11 mouse cellular contexts compared by ENCODE assay signal in genomic region chr3:58783602-58784218, GRCm38 (mm10). TPM values are rescaled to one million over a fixed set of nuclear protein-coding genes. Genes with fewer than 3 reads are reported as not detected.
DNase-seq lines count a peak whose midpoint lies in the region; ATAC-seq and TF ChIP-seq lines count a peak whose summit lies in the region.
"Had no signal": no experiment of that assay in that cellular context is flagged by ENCODE, and none has a peak within 500 bp of the region (broad histone marks: within the 10 kb centered on the region; RNA-seq: fewer than 3 reads in every experiment).

No protein-coding gene starts in this region.

- H3K4me1 ChIP-seq in hindbrain, postnatal 0 days (ENCODE audit: insufficient read depth, low read length) = no peaks in the 10 kb centered on the region
- H3K4me1 ChIP-seq in hindbrain, embryonic 12.5 days = no peaks in the 10 kb centered on the region
- peaks cover 12 to 15% of the 10 kb centered on the region in 2 experiments for H3K4me1 ChIP-seq in CH12.LX (ENCODE audit: control insufficient read depth in 1 of 2, insufficient read depth in 2 of 2)
- H3K4me1 ChIP-seq in embryonic facial prominence, embryonic 14.5 days (ENCODE audit: control insufficient read depth, insufficient read depth, low read length) = no peaks in the 10 kb centered on the region
- H3K4me1 ChIP-seq in lung, embryonic 15.5 days = no peaks in the 10 kb centered on the region
- H3K4me1 ChIP-seq: liver, embryonic 15.5 days had no signal

- no peaks in the 10 kb centered on the region for H3K79me2 ChIP-seq in CH12.LX (replicated peaks; ENCODE audit: control insufficient read depth, extremely low read depth, insufficient read depth, poor library complexity, severe bottlenecking)

- no peak for TF ChIP-seq CTCF in hindbrain, postnatal 0 days (IDR thresholded peaks at IDR 0.05; ENCODE audit: low read depth)
- TF ChIP-seq CTCF in CH12.LX (conservative IDR thresholded peaks at IDR 0.05 in 1 of 2, IDR thresholded peaks at IDR 0.05 in 1 of 2; ENCODE audit: low read depth in 2 of 2, low read length in 2 of 2) = no peak
- no peak for TF ChIP-seq CTCF in left cerebral cortex, adult 2 months (IDR thresholded peaks at IDR 0.05)

- no peak for TF ChIP-seq RAD21 in CH12.LX (IDR thresholded peaks at IDR 0.05; ENCODE audit: low read depth, low read length)

- no peak for DNase-seq in hindbrain, postnatal 0 days (ENCODE audit: low spot score)
- DNase-seq in CH12.LX (ENCODE audit: extremely low read depth) (no peak), MN1 (ENCODE audit: low spot score) (no peak)
- DNase-seq in embryonic facial prominence, embryonic 14.5 days (ENCODE audit: low spot score) = peak; percentile 22
- no peak for DNase-seq in left cerebral cortex, adult 2 months (ENCODE audit: extremely low spot score in 1 of 2, low spot score in 2 of 2)

- no peak overlapping the region for H3K27ac ChIP-seq in hindbrain, postnatal 0 days
- H3K27ac ChIP-seq in hindbrain, embryonic 12.5 days = no peak overlapping the region
- H3K27ac ChIP-seq in CH12.LX (ENCODE audit: insufficient read depth, low read depth) = no peak overlapping the region
- no peak overlapping the region for H3K27ac ChIP-seq in embryonic facial prominence, embryonic 14.5 days (replicated peaks; ENCODE audit: low read depth, low read length)
- no peak overlapping the region for H3K27ac ChIP-seq in lung, embryonic 15.5 days
- no peak overlapping the region for H3K27ac ChIP-seq in left cerebral cortex, adult 2 months
- H3K27ac ChIP-seq: liver, embryonic 15.5 days had no signal

- TF ChIP-seq EP300 in CH12.LX (IDR thresholded peaks at IDR 0.05; ENCODE audit: low read length) = no peak

- intact Hi-C loops in left cerebral cortex, adult 2 months (cut with DNase I) = loop anchor here (2.0 to 10.0 kb wide), 4 partner anchors 57 to 369 kb away; partner anchors contain the start of genes Selenot and Tsc22d2

- no peaks in the 10 kb centered on the region for H3K27me3 ChIP-seq in hindbrain, postnatal 0 days (ENCODE audit: insufficient read depth, low read length)
- H3K27me3 ChIP-seq in hindbrain, embryonic 12.5 days = no peaks in the 10 kb centered on the region
- no peaks in the 10 kb centered on the region for H3K27me3 ChIP-seq in CH12.LX (replicated peaks)
- H3K27me3 ChIP-seq in embryonic facial prominence, embryonic 14.5 days (replicated peaks; ENCODE audit: control insufficient read depth, insufficient read depth, low read length) = no peaks in the 10 kb centered on the region
- H3K27me3 ChIP-seq in lung, embryonic 15.5 days = no peaks in the 10 kb centered on the region
- H3K27me3 ChIP-seq: liver, embryonic 15.5 days had no signal

- H3K9ac ChIP-seq in hindbrain, postnatal 0 days (replicated peaks; ENCODE audit: low read length) = no peak overlapping the region
- no peak overlapping the region for H3K9ac ChIP-seq in hindbrain, embryonic 12.5 days
- no peak overlapping the region for H3K9ac ChIP-seq in CH12.LX (ENCODE audit: insufficient read depth, low read depth)
- H3K9ac ChIP-seq in embryonic facial prominence, embryonic 14.5 days (ENCODE audit: low read depth, low read length) = no peak overlapping the region
- no peak overlapping the region for H3K9ac ChIP-seq in lung, embryonic 15.5 days
- H3K9ac ChIP-seq: liver, embryonic 15.5 days had no signal

- no peaks in the 10 kb centered on the region for H3K36me3 ChIP-seq in hindbrain, postnatal 0 days (ENCODE audit: insufficient read depth, low read length)
- no peaks in the 10 kb centered on the region for H3K36me3 ChIP-seq in hindbrain, embryonic 12.5 days
- H3K36me3 ChIP-seq in CH12.LX (replicated peaks in 1 of 2; ENCODE audit: control insufficient read depth in 1 of 2, insufficient read depth in 1 of 2, low read length in 1 of 2) = no peaks in the 10 kb centered on the region
- H3K36me3 ChIP-seq in embryonic facial prominence, embryonic 14.5 days (ENCODE audit: control insufficient read depth, insufficient read depth, low read length) = no peaks in the 10 kb centered on the region
- H3K36me3 ChIP-seq in lung, embryonic 15.5 days = no peaks in the 10 kb centered on the region
- H3K36me3 ChIP-seq: liver, embryonic 15.5 days had no signal

- no peak for TF ChIP-seq POLR2A in CH12.LX (IDR thresholded peaks at IDR 0.05; ENCODE audit: low read depth, low read length)

- 52% methylated on average over 8 of the region's 8 CpGs for WGBS in hindbrain, postnatal 0 days
- 54% methylated on average over 8 of the region's 8 CpGs for WGBS in hindbrain, embryonic 12.5 days
- WGBS in embryonic facial prominence, embryonic 14.5 days = 49% methylated on average over 8 of the region's 8 CpGs
- 48% methylated on average over 8 of the region's 8 CpGs for WGBS in lung, embryonic 15.5 days

- H3K9me3 ChIP-seq in hindbrain, postnatal 0 days (ENCODE audit: low read length) = no peaks in the 10 kb centered on the region
- H3K9me3 ChIP-seq in hindbrain, embryonic 12.5 days (replicated peaks) = no peaks in the 10 kb centered on the region
- peaks cover 4% of the 10 kb centered on the region for H3K9me3 ChIP-seq in CH12.LX (replicated peaks; ENCODE audit: low read length)
- H3K9me3 ChIP-seq in embryonic facial prominence, embryonic 14.5 days (ENCODE audit: control insufficient read depth, low read length) = no peaks in the 10 kb centered on the region
- H3K9me3 ChIP-seq in lung, embryonic 15.5 days = no peaks in the 10 kb centered on the region
- H3K9me3 ChIP-seq: liver, embryonic 15.5 days had no signal

- H3K4me3 ChIP-seq in hindbrain, postnatal 0 days (ENCODE audit: low read length) = no peak overlapping the region
- H3K4me3 ChIP-seq in hindbrain, embryonic 12.5 days = no peak overlapping the region
- H3K4me3 ChIP-seq in CH12.LX (replicated peaks in 1 of 3; ENCODE audit: low read depth in 2 of 3, low read length in 2 of 3, poor library complexity in 1 of 3) = no peak overlapping the region
- H3K4me3 ChIP-seq in embryonic facial prominence, embryonic 14.5 days (ENCODE audit: low read depth, low read length) = no peak overlapping the region
- H3K4me3 ChIP-seq in lung, embryonic 15.5 days = no peak overlapping the region
- no peak overlapping the region for H3K4me3 ChIP-seq in left cerebral cortex, adult 2 months
- H3K4me3 ChIP-seq: liver, embryonic 15.5 days had no signal

- in situ Hi-C loops in CH12.LX (cut with MboI; ENCODE audit: low pct_ligation_motif_present, low pct_unique_long_range_greater_than_20kb, low sequenced_read_pairs) = loop anchor here (5.0 to 25.0 kb wide), 4 partner anchors 61 to 621 kb away; no protein-coding TSS in a partner anchor

- ATAC-seq in hindbrain, postnatal 0 days = peak; percentile 50; the same call in 1 of the 2 replicates
- ATAC-seq in hindbrain, embryonic 12.5 days (ENCODE audit: low FRiP score) = no peak
- 0 out of 2 replicates have a peak, but pooled peaks have one; percentile 50 for ATAC-seq in embryonic facial prominence, embryonic 14.5 days (ENCODE audit: low read depth)
- ATAC-seq in lung, embryonic 15.5 days (ENCODE audit: borderline replicate concordance, extremely low read depth, low FRiP score, low TSS enrichment) = peak; percentile 55

- no peak overlapping the region for H3K4me2 ChIP-seq in hindbrain, postnatal 0 days (ENCODE audit: low read depth, low read length)
- H3K4me2 ChIP-seq in hindbrain, embryonic 12.5 days (replicated peaks) = no peak overlapping the region
- no peak overlapping the region for H3K4me2 ChIP-seq in CH12.LX (ENCODE audit: insufficient read depth, low read depth, poor library complexity, severe bottlenecking)
- H3K4me2 ChIP-seq in embryonic facial prominence, embryonic 14.5 days (ENCODE audit: low read depth, low read length) = no peak overlapping the region
- no peak overlapping the region for H3K4me2 ChIP-seq in lung, embryonic 15.5 days
- H3K4me2 ChIP-seq: liver, embryonic 15.5 days had no signal

- dilution Hi-C loops in CH12.LX (cut with MboI; ENCODE audit: extremely low pct_ligation_motif_present, extremely low pct_unique_long_range_greater_than_20kb, low sequenced_read_pairs) = no loop called here

TF ChIP-seq in CH12.LX, 34 proteins besides CTCF, POLR2A, EP300 and RAD21:
- TF ChIP-seq USF1 (IDR thresholded peaks at IDR 0.05; ENCODE audit: low read depth, low read length) = no peak
- 0 out of 2 replicates have a peak, but pooled peaks have one; percentile 14 for TF ChIP-seq MYC (IDR thresholded peaks at IDR 0.05; ENCODE audit: low read depth, low read length)
- TF ChIP-seq ZC3H11A (IDR thresholded peaks at IDR 0.05; ENCODE audit: low read depth, low read length) = no peak

RNA-seq across cellular contexts. Expression of gene Mindy4b-ps, which starts 38.4 kb away (rescaled TPM):
- not detected in 2 replicates for total RNA-seq in hindbrain, postnatal 0 days (2014; rRNA removed)
- 0.09 TPM in 1 of 2 replicates, not detected in the other for polyA plus RNA-seq in hindbrain, postnatal 0 days (2015; fragmentation: Nextera tagmentation; extraction: Ambion mirVana)
- not detected in 2 replicates for polyA plus RNA-seq in hindbrain, embryonic 12.5 days (2016; fragmentation: Nextera tagmentation; extraction: Ambion mirVana)
- not detected in 2 replicates for total RNA-seq in CH12.LX (2012; rRNA removed)
- not detected in 2 replicates for total RNA-seq in CH12.LX (2014; rRNA removed)
- polyA plus RNA-seq in CH12.LX (2012; ENCODE audit: insufficient read length, low read depth) = not detected in 2 replicates
- 0.19 and 0.20 TPM in 2 replicates for polyA plus RNA-seq in embryonic facial prominence, embryonic 14.5 days (2014; fragmentation: Nextera tagmentation; extraction: Ambion mirVana)
- polyA plus RNA-seq in lung, embryonic 15.5 days (2015; fragmentation: Nextera tagmentation; extraction: Ambion mirVana) = not detected in 2 replicates
- total RNA-seq in left cerebral cortex, adult 2 months (2021) = 1 to 10 TPM; 2.6 to 2.8 TPM
- total RNA-seq: gastrocnemius, postnatal 10 days had no signal
- polyA plus RNA-seq: liver, embryonic 15.5 days; neural tube, embryonic 11.5 days; small intestine, adult 2 months had no signal
